Mouse (Mus musculus) embryonic fibroblast, embryonic 13.5 days (primary cell): ENCODE data around the gene Gm1604a.
"Not testable (repeated sequence)": the region's sequence is repeated elsewhere in the genome, so short reads cannot be mapped to it uniquely, and the experiment has no call there.

ENCODE experiments used
- CTCF ChIP-seq: IDR thresholded peaks from 2 replicates; pipeline ENCODE4 v1.5.1; 2011; ENCODE audit warnings: mild to moderate bottlenecking, control low read depth, low read length, moderate library complexity, borderline replicate concordance; ENCODE audit not compliant: insufficient read depth
- POLR2A ChIP-seq: IDR thresholded peaks from 2 replicates; pipeline ENCODE4 v1.6.1; 2011; ENCODE audit warnings: low read depth, mild to moderate bottlenecking, control low read depth, low read length, moderate library complexity

DNA sequence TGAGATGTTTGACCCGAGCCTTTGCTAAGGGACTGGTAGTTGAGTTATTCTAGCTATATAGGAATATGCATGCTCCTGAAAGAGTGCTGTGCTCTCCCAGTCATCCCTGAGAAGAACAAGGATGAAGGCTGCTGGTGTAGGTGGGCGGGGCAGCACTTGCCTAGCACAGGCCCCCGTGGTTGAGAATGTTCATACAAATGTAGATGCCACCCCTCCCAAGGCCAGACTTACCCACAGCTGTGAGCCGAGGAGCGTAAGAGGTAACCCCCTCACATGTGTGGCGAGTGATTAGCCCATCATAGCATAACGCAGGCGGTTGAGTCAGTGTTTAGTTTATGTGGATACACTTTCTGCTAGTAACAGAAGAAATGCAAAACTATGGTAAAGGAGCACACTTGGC is 109.9 kb downstream of the Gm1604a start:
- not testable (repeated sequence) for TF ChIP-seq CTCF, POLR2A
